Mouse (Mus musculus) kidney, embryonic 14.5 days (tissue): ENCODE measurements around the gene Tagln2. TPM values are rescaled to one million over a fixed set of nuclear protein-coding genes. Genes with fewer than 3 reads are reported as not detected.

Experiments
- ATAC-seq: fragments of 200-750 bp; cut with Nextera tagmentation; 2 replicates; pipeline ENCODE4 v1.8.0; 2017; ENCODE audit warnings: moderate number of reproducible peaks, mild to moderate bottlenecking, moderate TSS enrichment, moderate library complexity; ENCODE audit not compliant: low FRiP score, low TSS enrichment
- H3K27ac ChIP-seq: fragments of 300-500 bp; sonication (generic); 2 replicates; pipeline ENCODE4 v1.5.1; 2014; ENCODE audit warnings: low read depth, mild to moderate bottlenecking, low read length, moderate library complexity, mixed read lengths
- H3K27me3 ChIP-seq: fragments of 300-500 bp; sonication (generic); 2 replicates; pipeline ENCODE4 v1.6.1; 2014; ENCODE audit warnings: mild to moderate bottlenecking, low read length; ENCODE audit not compliant: control insufficient read depth, insufficient read depth
- H3K36me3 ChIP-seq: fragments of 300-500 bp; sonication (generic); 2 replicates; pipeline ENCODE4 v1.6.1; 2014; ENCODE audit warnings: low read length, mixed read lengths; ENCODE audit not compliant: control insufficient read depth, insufficient read depth
- H3K4me1 ChIP-seq: fragments of 300-500 bp; sonication (generic); 2 replicates; pipeline ENCODE4 v1.6.1; 2014; ENCODE audit warnings: low read length, mixed read lengths; ENCODE audit not compliant: control insufficient read depth, insufficient read depth
- H3K4me2 ChIP-seq: fragments of 300-500 bp; sonication (generic); replicated peaks from 2 replicates; pipeline ENCODE4 v1.6.1; 2014; ENCODE audit warnings: low read depth, mild to moderate bottlenecking, low read length
- H3K4me3 ChIP-seq: fragments of 300-500 bp; sonication (generic); 2 replicates; pipeline ENCODE4 v1.5.1; 2014; ENCODE audit warnings: mild to moderate bottlenecking, low read length
- H3K9ac ChIP-seq: fragments of 300-500 bp; sonication (generic); 2 replicates; pipeline ENCODE4 v1.6.1; 2014; ENCODE audit warnings: low read depth, mild to moderate bottlenecking, low read length, moderate library complexity
- H3K9me3 ChIP-seq: fragments of 300-500 bp; sonication (generic); 2 replicates; pipeline ENCODE4 v1.6.1; 2016; ENCODE audit warnings: low read length; ENCODE audit not compliant: control insufficient read depth
- WGBS: fragments of 180-500 bp; shearing (Covaris S2); extraction: QIAGEN DNeasy Blood & Tissue Kit; methylation state at CpG from one replicate; pipeline ENCODE4 v1.1.7; 2014; 5-methylcytosine and 5-hydroxymethylcytosine counted together
- polyA plus RNA-seq: library from polyadenylated mRNA; unstranded; fragments of >200 nt; fragmentation: Nextera tagmentation; extraction: Ambion mirVana; gene quantifications from 2 replicates; pipeline ENCODE4 v1.2.1, GENCODE M21; 2014

Tagln2 gene
- polyA plus RNA-seq, 1 experiment from 2014 or later, result 139 TPM

- H3K27ac ChIP-seq, result no peak overlapping the region
- ATAC-seq, result no peak
- H3K4me2 ChIP-seq, result peak overlapping the region; percentile 81
- H3K4me1 ChIP-seq, result peaks cover 34% of the 10 kb centered on the region
- H3K9ac ChIP-seq, result peak overlapping the region; percentile 2; the same call in 1 of the 2 replicates
- no peak overlapping the region; the same call in 1 of the 2 replicates for H3K4me3 ChIP-seq
- no peaks in the 10 kb centered on the region for H3K27me3 ChIP-seq
- WGBS, result 27% methylated on average over 11 of the region's 11 CpGs
- H3K9me3 ChIP-seq, result no peaks in the 10 kb centered on the region
- peaks cover 13% of the 10 kb centered on the region; the same call in 1 of the 2 replicates for H3K36me3 ChIP-seq
These were observed 15.6 kb upstream of the Tagln2 start for GRCm38 (mm10) chr1:172484236-172484635.

- 61% methylated on average over 13 of the region's 13 CpGs for WGBS
- Histone ChIP-seq H3K4me2 (peak overlapping the region; percentile 81; the same call in 1 of the 2 replicates), H3K36me3 (peaks cover 13% of the 10 kb centered on the region; the same call in 1 of the 2 replicates), H3K4me1 (peaks cover 34% of the 10 kb centered on the region), H3K27ac (no peak overlapping the region), H3K9me3 (no peaks in the 10 kb centered on the region), H3K4me3 (no peak overlapping the region; the same call in 1 of the 2 replicates), H3K27me3 (no peaks in the 10 kb centered on the region), H3K9ac (peak overlapping the region; percentile 2; the same call in 1 of the 2 replicates)
- ATAC-seq, result no peak
These were observed 15.2 kb upstream of the Tagln2 start for GRCm38 (mm10) chr1:172484671-172485070.

GRCm38 (mm10) chr1:172485821-172486220 lies 14.0 kb upstream of the Tagln2 start:
- Histone ChIP-seq H3K27me3 (no peaks in the 10 kb centered on the region), H3K9me3 (no peaks in the 10 kb centered on the region), H3K27ac (no peak overlapping the region), H3K4me2 (no peak overlapping the region; the same call in 1 of the 2 replicates), H3K9ac (peak overlapping the region; percentile 33; the same call in 1 of the 2 replicates), H3K4me3 (no peak overlapping the region), H3K4me1 (peaks cover 34% of the 10 kb centered on the region), H3K36me3 (peaks cover 13% of the 10 kb centered on the region; the same call in 1 of the 2 replicates)
- WGBS, result 37% methylated on average over 6 of the region's 6 CpGs
- ATAC-seq, result no peak

- peaks cover 13% of the 10 kb centered on the region; the same call in 1 of the 2 replicates for H3K36me3 ChIP-seq
- no peak overlapping the region; the same call in 1 of the 2 replicates for H3K4me2 ChIP-seq
- no peak overlapping the region for H3K4me3 ChIP-seq
- ATAC-seq, result no peak
- 26% methylated on average over 4 of the region's 4 CpGs for WGBS
- H3K4me1 ChIP-seq, result peaks cover 34% of the 10 kb centered on the region
- H3K27me3 ChIP-seq, result no peaks in the 10 kb centered on the region
- no peak overlapping the region for H3K27ac ChIP-seq
- H3K9ac ChIP-seq, result peak overlapping the region; percentile 33; the same call in 1 of the 2 replicates
- no peaks in the 10 kb centered on the region for H3K9me3 ChIP-seq
These were observed 13.6 kb upstream of the Tagln2 start for GRCm38 (mm10) chr1:172486236-172486635.

- H3K9ac ChIP-seq, result no peak overlapping the region
- H3K4me1 ChIP-seq, result peaks cover 34% of the 10 kb centered on the region
- no peak overlapping the region for H3K27ac ChIP-seq
- no peak overlapping the region for H3K4me3 ChIP-seq
- 58% methylated on average over 5 of the region's 5 CpGs for WGBS
- no peak overlapping the region for H3K4me2 ChIP-seq
- no peaks in the 10 kb centered on the region for H3K9me3 ChIP-seq
- ATAC-seq, result no peak
- H3K27me3 ChIP-seq, result no peaks in the 10 kb centered on the region
- peaks cover 16% of the 10 kb centered on the region for H3K36me3 ChIP-seq
These were observed 13.2 kb upstream of the Tagln2 start for GRCm38 (mm10) chr1:172486651-172487050.

- no peak overlapping the region for H3K9ac ChIP-seq
- H3K27ac ChIP-seq, result no peak overlapping the region
- no peaks in the 10 kb centered on the region for H3K27me3 ChIP-seq
- H3K4me3 ChIP-seq, result no peak overlapping the region
- no peak for ATAC-seq
- no peaks in the 10 kb centered on the region for H3K9me3 ChIP-seq
- H3K4me2 ChIP-seq, result no peak overlapping the region
- H3K4me1 ChIP-seq, result peaks cover 34% of the 10 kb centered on the region
- H3K36me3 ChIP-seq, result peaks cover 26% of the 10 kb centered on the region
- WGBS, result 78% methylated on average over 4 of the region's 4 CpGs
These were observed 12.0 kb upstream of the Tagln2 start for GRCm38 (mm10) chr1:172487859-172488258.

GRCm38 (mm10) chr1:172488831-172489230 lies 11.0 kb upstream of the Tagln2 start:
- Histone ChIP-seq H3K4me3 (no peak overlapping the region), H3K9ac (no peak overlapping the region), H3K9me3 (no peaks in the 10 kb centered on the region), H3K36me3 (peaks cover 29% of the 10 kb centered on the region), H3K4me2 (no peak overlapping the region), H3K4me1 (peaks cover 24% of the 10 kb centered on the region), H3K27ac (no peak overlapping the region), H3K27me3 (no peaks in the 10 kb centered on the region)
- WGBS, result 93% methylated on average over 7 of the region's 7 CpGs
- no peak for ATAC-seq

- 61% methylated on average over 12 of the region's 12 CpGs for WGBS
- peaks cover 16% of the 10 kb centered on the region for H3K4me1 ChIP-seq
- H3K9me3 ChIP-seq, result no peaks in the 10 kb centered on the region
- H3K27me3 ChIP-seq, result no peaks in the 10 kb centered on the region
- H3K4me2 ChIP-seq, result peak overlapping the region; percentile 32; the same call in 1 of the 2 replicates
- ATAC-seq, result peak; percentile 40
- no peak overlapping the region for H3K4me3 ChIP-seq
- no peak overlapping the region for H3K27ac ChIP-seq
- no peak overlapping the region for H3K9ac ChIP-seq
- peaks cover 35% of the 10 kb centered on the region for H3K36me3 ChIP-seq
These were observed 10.1 kb upstream of the Tagln2 start for GRCm38 (mm10) chr1:172489585-172490250.

GRCm38 (mm10) chr1:172490261-172490661 lies 9.6 kb upstream of the Tagln2 start:
- Histone ChIP-seq H3K9ac (no peak overlapping the region), H3K9me3 (no peaks in the 10 kb centered on the region), H3K4me2 (peak overlapping the region; percentile 32; the same call in 1 of the 2 replicates), H3K4me3 (no peak overlapping the region), H3K4me1 (peaks cover 11% of the 10 kb centered on the region), H3K27ac (no peak overlapping the region), H3K36me3 (peaks cover 38% of the 10 kb centered on the region), H3K27me3 (no peaks in the 10 kb centered on the region)
- WGBS, result 11% methylated on average over 10 of the region's 10 CpGs
- ATAC-seq, result peak; percentile 44
